Mouse (Mus musculus) limb, embryonic 11.5 days (tissue): ENCODE results near the gene Dpysl4. TPM values are rescaled to one million over a fixed set of nuclear protein-coding genes. Genes with fewer than 3 reads are reported as not detected.

Source experiments
- ATAC-seq: fragments of 200-750 bp; cut with Nextera tagmentation; 2 replicates; pipeline ENCODE4 v1.8.0; 2017; ENCODE audit warnings: low read depth; ENCODE audit not compliant: insufficient number of reproducible peaks, low FRiP score, low TSS enrichment
- DNase-seq: peaks from one replicate; pipeline ENCODE4 v3.0.0-alpha.2; 2015; ENCODE audit warnings: low spot score
- H3K27ac ChIP-seq: fragments of 300-500 bp; sonication (generic); replicated peaks from 2 replicates; pipeline ENCODE4 v1.5.1; 2014; ENCODE audit warnings: low read depth, mild to moderate bottlenecking, low read length
- H3K27me3 ChIP-seq: fragments of 300-500 bp; sonication (generic); 2 replicates; pipeline ENCODE4 v1.6.1; 2014; ENCODE audit warnings: mild to moderate bottlenecking, low read length, mixed read lengths; ENCODE audit not compliant: control insufficient read depth, insufficient read depth
- H3K36me3 ChIP-seq: fragments of 300-500 bp; sonication (generic); 2 replicates; pipeline ENCODE4 v1.6.1; 2014; ENCODE audit warnings: mild to moderate bottlenecking, low read length, moderate library complexity, mixed read lengths; ENCODE audit not compliant: control insufficient read depth, insufficient read depth
- H3K4me1 ChIP-seq: fragments of 300-500 bp; sonication (generic); 2 replicates; pipeline ENCODE4 v1.6.1; 2014; ENCODE audit warnings: low read length, mixed read lengths; ENCODE audit not compliant: control insufficient read depth, insufficient read depth
- H3K4me2 ChIP-seq: fragments of 300-500 bp; sonication (generic); 2 replicates; pipeline ENCODE4 v1.6.1; 2014; ENCODE audit warnings: low read depth, mild to moderate bottlenecking, moderate library complexity; ENCODE audit not compliant: severe bottlenecking
- H3K4me3 ChIP-seq: fragments of 300-500 bp; sonication (generic); 2 replicates; pipeline ENCODE4 v1.5.1; 2014; ENCODE audit warnings: low read depth, low read length
- H3K9ac ChIP-seq: fragments of 300-500 bp; sonication (generic); 2 replicates; pipeline ENCODE4 v1.6.1; 2014; ENCODE audit warnings: mild to moderate bottlenecking, low read length
- H3K9me3 ChIP-seq: fragments of 300-500 bp; sonication (generic); 2 replicates; pipeline ENCODE4 v1.6.1; 2016; ENCODE audit warnings: low read length; ENCODE audit not compliant: control insufficient read depth
- WGBS: fragments of 180-500 bp; shearing (Covaris S2); extraction: QIAGEN DNeasy Blood & Tissue Kit; methylation state at CpG from one replicate; pipeline ENCODE4 v1.1.7; 2014; 5-methylcytosine and 5-hydroxymethylcytosine counted together
- polyA plus RNA-seq: library from polyadenylated mRNA; unstranded; fragments of >200 nt; fragmentation: Nextera tagmentation; extraction: Ambion mirVana; gene quantifications from 2 replicates; pipeline ENCODE4 v1.2.1, GENCODE M21; 2014

Dpysl4 gene
- polyA plus RNA-seq, result 31.0 and 32.8 TPM in 2 replicates

DNA sequence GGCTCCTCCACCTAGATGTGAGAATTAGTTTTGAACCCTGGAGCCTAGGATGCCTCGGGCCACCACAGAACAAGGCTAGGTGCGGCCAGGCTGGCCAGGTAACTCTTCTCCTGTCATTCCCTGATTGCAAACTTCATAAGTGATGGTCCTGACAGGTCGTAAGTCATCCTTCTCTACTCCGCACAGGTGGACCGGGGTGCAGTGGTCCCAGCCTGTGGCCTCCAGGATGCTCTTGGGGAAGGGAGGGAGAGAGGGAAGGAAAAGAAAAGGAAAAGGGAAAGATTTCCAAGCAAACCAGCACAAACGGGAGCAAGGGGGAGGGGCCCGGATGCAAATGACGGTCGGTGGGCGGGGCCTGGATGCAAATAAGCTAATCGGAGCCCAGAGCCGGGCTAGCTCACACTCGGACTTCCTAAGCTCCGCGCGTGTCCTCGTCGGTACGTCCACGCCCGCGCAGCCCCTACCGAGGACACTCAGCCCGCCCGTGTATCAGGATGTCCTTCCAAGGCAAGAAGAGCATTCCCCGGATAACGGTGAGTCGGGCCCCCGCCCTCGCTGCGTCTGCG, at the start of gene Dpysl4:
Dpysl4 (plus strand) TSS at position 373 of the 566 bp plus-strand sequence.
- DNase-seq (peak; percentile 88), ATAC-seq (peak; percentile 78)
- WGBS, result 6% methylated on average over 32 of the region's 32 CpGs
- Histone ChIP-seq H3K27me3 (peaks cover 8% of the 10 kb centered on the region; the same call in 1 of the 2 replicates), H3K36me3 (no peaks in the 10 kb centered on the region), H3K27ac (no peak within 1 kb of the TSS), H3K9me3 (no peaks in the 10 kb centered on the region), H3K4me2 (peak within 1 kb of the TSS; percentile 79), H3K4me1 (no peaks in the 10 kb centered on the region), H3K9ac (peak within 1 kb of the TSS; percentile 80), H3K4me3 (peak within 1 kb of the TSS; percentile 68)

DNA sequence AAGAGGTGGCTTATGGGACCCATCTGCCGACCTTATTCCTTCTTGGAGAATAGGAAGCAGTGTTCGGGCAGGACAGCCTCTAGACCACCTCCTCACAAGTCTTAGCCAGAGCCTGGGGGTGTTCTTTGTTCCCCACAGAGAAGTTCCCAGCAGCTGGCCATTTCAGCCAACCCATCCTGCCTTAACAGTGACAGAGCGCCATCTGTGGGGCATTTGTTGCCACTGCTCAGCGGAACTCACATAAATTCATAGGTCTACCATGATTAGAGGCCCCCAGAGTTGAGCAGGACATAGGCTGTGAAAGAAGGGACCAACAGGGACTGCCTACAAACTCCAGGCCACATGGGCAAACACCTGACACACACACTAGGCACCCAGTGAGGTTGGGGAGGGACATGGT, 22.4 kb upstream of the Dpysl4 start:
- no peaks in the 10 kb centered on the region for H3K4me1 ChIP-seq
- no peaks in the 10 kb centered on the region for H3K36me3 ChIP-seq
- H3K9ac ChIP-seq, result no peak overlapping the region
- ATAC-seq (no peak), DNase-seq (peak; percentile 42)
- H3K27me3 ChIP-seq, result no peaks in the 10 kb centered on the region
- 61% methylated on average over 4 of the region's 4 CpGs for WGBS
- no peak overlapping the region for H3K4me3 ChIP-seq
- H3K27ac ChIP-seq, result no peak overlapping the region
- no peak overlapping the region for H3K4me2 ChIP-seq
- no peaks in the 10 kb centered on the region for H3K9me3 ChIP-seq

GRCm38 (mm10) chr7:139068182-139068623, 17.6 kb upstream of the Dpysl4 start:
- Histone ChIP-seq H3K4me2 (no peak overlapping the region), H3K27me3 (no peaks in the 10 kb centered on the region), H3K4me3 (no peak overlapping the region), H3K36me3 (no peaks in the 10 kb centered on the region), H3K27ac (no peak overlapping the region), H3K9ac (no peak overlapping the region), H3K9me3 (no peaks in the 10 kb centered on the region), H3K4me1 (no peaks in the 10 kb centered on the region)
- 0% methylated on average over 2 of the region's 2 CpGs for WGBS
- ATAC-seq, result 0 out of 2 replicates have a peak, but pooled peaks have one; percentile 65
- peak; percentile 89 for DNase-seq

DNA sequence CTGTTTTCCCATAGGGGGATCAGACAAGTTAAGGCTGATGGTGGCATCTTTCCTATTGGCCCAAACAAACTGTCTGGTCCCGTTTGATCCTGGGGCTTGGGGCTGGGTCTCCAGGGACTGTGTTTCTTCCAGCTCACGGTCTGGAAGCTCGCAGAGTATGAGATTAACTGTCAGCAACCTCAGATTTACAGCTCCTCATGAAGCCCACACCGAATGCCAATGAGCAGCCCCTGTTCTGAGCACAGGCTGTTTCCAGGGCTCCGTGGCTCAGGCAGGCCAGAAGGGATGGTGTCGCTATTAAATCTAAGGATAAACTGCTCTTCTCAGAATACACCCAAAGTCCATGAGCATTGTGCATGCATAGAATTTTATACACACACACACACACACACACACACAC, 11.6 kb upstream of the Dpysl4 start:
- Histone ChIP-seq H3K9ac (no peak overlapping the region), H3K9me3 (no peaks in the 10 kb centered on the region), H3K36me3 (no peaks in the 10 kb centered on the region), H3K27me3 (no peaks in the 10 kb centered on the region), H3K27ac (no peak overlapping the region), H3K4me3 (no peak overlapping the region), H3K4me2 (no peak overlapping the region), H3K4me1 (peaks cover 5% of the 10 kb centered on the region; the same call in 1 of the 2 replicates)
- DNase-seq (no peak), ATAC-seq (no peak)
- WGBS, result 25% methylated on average over 6 of the region's 6 CpGs

DNA sequence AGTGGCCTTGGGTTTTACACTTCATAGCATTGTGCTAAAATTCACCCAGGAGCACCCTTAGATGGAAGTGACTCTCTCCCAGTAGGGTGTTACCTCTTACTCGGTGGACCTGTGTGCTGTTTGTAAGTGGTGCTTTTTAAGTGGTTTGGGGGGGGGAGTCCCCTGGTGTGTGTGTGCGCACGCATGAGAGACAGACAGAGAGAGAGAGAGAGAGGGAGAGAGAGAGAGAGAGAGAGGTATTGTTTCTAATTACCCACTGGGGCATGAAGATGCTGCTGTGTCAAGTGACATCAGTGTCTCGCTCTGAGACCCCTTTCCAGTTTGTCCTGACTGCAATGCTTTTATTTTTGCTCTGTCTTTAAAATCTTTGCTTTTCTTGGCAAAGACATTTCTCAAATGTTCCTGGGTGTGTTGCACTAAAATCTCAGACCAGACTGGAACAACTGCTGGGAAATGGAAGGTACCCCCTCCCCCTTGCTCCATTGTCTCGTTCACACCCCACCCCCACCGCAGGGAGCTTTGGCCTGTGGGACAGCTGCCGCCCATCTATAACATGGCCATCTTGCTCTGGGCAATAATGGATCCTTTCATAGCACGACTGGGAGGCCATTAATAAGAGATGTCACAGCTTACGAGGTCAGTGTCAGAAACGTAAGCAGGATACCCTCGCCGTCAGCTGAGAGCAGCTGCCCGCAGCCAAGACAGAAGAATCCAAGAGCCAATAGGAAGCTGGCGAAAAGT, 10.6 kb upstream of the Dpysl4 start:
- no peak for ATAC-seq
- H3K4me3 ChIP-seq, result no peak overlapping the region

DNA sequence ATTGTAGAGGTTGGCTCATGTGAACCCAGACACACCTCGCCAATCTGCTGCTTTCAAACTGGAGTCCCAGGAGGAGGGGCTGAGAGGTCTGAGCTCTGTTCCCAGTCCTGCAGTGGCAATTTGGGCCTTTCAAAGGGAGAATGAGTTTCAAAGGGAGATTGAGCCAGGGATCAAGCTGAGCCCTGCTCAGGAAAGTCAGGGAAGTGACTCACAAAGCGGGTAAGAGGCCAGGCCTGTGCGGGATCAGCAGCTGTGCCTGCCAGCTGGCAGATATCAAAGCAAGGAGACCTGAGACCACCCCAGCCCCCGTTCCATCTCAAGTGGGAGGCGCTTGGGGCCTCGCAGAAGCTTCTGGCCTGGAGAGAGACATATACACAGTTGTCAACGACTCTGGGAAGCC, 8.5 kb upstream of the Dpysl4 start:
- Histone ChIP-seq H3K9me3 (no peaks in the 10 kb centered on the region), H3K27me3 (no peaks in the 10 kb centered on the region), H3K27ac (no peak overlapping the region; the same call in 1 of the 2 replicates), H3K4me3 (no peak overlapping the region), H3K9ac (no peak overlapping the region), H3K36me3 (no peaks in the 10 kb centered on the region), H3K4me2 (no peak overlapping the region), H3K4me1 (peaks cover 5% of the 10 kb centered on the region; the same call in 1 of the 2 replicates)
- WGBS, result 7% methylated on average over 7 of the region's 7 CpGs
- ATAC-seq (no peak), DNase-seq (peak; percentile 41)

More for the DNA sequence above, 10.6 kb upstream of the Dpysl4 start:
- WGBS, result 55% methylated on average over 14 of the region's 14 CpGs
- no peak overlapping the region for H3K9ac ChIP-seq
- H3K27me3 ChIP-seq, result no peaks in the 10 kb centered on the region
- no peak overlapping the region for H3K4me2 ChIP-seq
- H3K4me1 ChIP-seq, result peaks cover 5% of the 10 kb centered on the region; the same call in 1 of the 2 replicates
- no peaks in the 10 kb centered on the region for H3K36me3 ChIP-seq
- no peak overlapping the region for H3K27ac ChIP-seq
- no peak for DNase-seq
- H3K9me3 ChIP-seq, result no peaks in the 10 kb centered on the region

DNA sequence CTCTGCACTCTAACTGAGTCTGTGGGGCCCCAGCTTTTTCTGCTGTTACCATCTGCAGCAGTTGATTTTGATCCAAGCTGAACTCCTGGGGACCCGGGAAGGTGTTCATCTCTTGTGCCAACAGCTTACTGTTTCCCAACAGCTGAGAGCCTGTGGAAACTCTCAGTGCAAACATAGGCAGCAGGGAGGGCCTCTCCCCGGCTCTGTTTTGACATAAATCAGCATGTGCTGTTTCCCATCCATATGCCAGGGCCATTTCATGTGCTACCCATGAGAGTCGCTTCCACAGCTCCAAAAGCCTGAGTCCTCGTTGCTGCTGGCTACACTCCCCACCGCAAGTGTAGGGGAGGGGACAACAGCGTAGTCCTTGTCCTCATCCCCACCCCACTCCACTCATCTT, 7.6 kb upstream of the Dpysl4 start:
- Histone ChIP-seq H3K4me2 (no peak overlapping the region; the same call in 1 of the 2 replicates), H3K4me1 (peaks cover 5% of the 10 kb centered on the region; the same call in 1 of the 2 replicates), H3K9ac (no peak overlapping the region), H3K36me3 (no peaks in the 10 kb centered on the region), H3K9me3 (no peaks in the 10 kb centered on the region), H3K27me3 (no peaks in the 10 kb centered on the region), H3K4me3 (no peak overlapping the region), H3K27ac (no peak overlapping the region)
- ATAC-seq, result no peak
- WGBS, result 62% methylated on average over 6 of the region's 6 CpGs
- DNase-seq, result no peak

- 76% methylated on average over 7 of the region's 7 CpGs for WGBS
- peaks cover 5% of the 10 kb centered on the region; the same call in 1 of the 2 replicates for H3K4me1 ChIP-seq
- H3K4me3 ChIP-seq, result no peak overlapping the region
- no peaks in the 10 kb centered on the region for H3K27me3 ChIP-seq
- no peaks in the 10 kb centered on the region for H3K9me3 ChIP-seq
- ATAC-seq, result no peak
- H3K27ac ChIP-seq, result no peak overlapping the region
- no peak overlapping the region for H3K4me2 ChIP-seq
- H3K36me3 ChIP-seq, result no peaks in the 10 kb centered on the region
- no peak for DNase-seq
- H3K9ac ChIP-seq, result no peak overlapping the region
These were observed 6.7 kb upstream of the Dpysl4 start for GRCm38 (mm10) chr7:139079141-139079540.
